Mouse (Mus musculus): ENCODE measurements around the gene Adat2.
A peak's percentile ranks its signal among the peaks of the same experiment; 100 is the strongest.

Adat2 gene

GRCm38 (mm10) chr10:13552646-13553497 is at the start of gene Adat2, which contains the start of gene Pex3:
Gene Adat2 (plus strand): TSS chr10:13552894.
Gene Pex3 (minus strand): TSS chr10:13553142.
- DNase-seq (ENCODE audit: extremely low read depth, low read depth, low spot score): no peak

- no peak for DNase-seq (ENCODE audit: extremely low read depth, low read depth, low spot score)
Measured at GRCm38 (mm10) chr10:13521857-13522256, 30.8 kb upstream of the Adat2 start.

- DNase-seq (ENCODE audit: extremely low read depth, low read depth, low spot score): no peak
Measured at GRCm38 (mm10) chr10:13528155-13528554, 24.5 kb upstream of the Adat2 start.

GRCm38 (mm10) chr10:13534751-13535150 is 17.9 kb upstream of the Adat2 start:
- DNase-seq (ENCODE audit: extremely low read depth, low read depth, low spot score): no peak

- peak; percentile 72 for DNase-seq (ENCODE audit: extremely low read depth, low read depth, low spot score)
Measured at GRCm38 (mm10) chr10:13536706-13537105, 16.0 kb upstream of the Adat2 start.

DNA sequence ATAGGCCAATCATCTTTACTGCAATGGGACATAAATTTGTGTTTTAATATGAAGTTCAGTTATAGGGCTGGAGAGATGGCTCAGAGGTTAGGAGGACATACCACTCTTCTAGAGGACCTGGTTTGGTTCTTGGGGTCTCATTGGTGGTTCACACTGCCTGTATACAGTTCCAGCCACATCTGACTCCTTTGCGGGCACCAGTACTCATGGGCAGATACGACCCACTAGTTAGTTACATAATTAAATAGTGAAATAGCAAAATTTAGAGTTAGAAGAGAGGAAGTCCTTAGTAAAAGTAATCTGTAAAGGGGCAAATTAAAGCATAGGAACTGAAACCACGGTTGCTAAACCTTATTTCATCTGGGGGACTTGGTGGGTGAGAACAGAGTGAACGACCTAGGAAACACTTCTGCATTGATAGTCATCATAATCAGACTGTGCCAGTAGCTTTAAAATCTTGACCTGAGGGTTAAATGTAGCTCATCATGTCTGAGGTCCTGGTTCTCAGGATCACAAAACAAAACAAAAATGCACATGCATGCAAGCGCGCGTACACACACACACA is 12.8 kb upstream of the Adat2 start:
- no peak for DNase-seq (ENCODE audit: extremely low read depth, low read depth, low spot score)

- DNase-seq (ENCODE audit: extremely low read depth, low read depth, low spot score): no peak
Measured at GRCm38 (mm10) chr10:13541721-13542120, 11.0 kb upstream of the Adat2 start.

DNA sequence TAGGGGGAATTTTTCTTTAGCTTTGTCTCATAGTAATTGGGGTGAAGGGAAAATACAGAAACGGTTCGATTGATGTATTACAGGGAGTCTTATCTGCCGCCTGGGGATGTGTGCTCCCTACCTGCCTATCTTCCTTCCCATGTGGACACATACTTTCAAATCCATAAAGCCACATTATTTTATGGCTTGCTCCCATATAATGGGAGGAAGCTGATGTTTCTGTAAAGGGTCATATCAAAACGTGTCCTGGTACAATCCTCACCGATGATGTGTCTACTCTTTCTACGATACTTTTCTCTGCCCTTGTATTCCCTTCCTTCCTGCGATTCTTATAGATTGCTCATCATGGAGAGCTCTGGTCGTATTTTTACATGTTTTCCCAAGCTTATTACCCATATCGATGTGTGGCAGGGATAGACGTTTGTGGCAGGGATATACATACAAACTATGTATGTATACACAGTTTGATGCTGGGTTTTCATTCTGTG is 848 bp downstream of the Adat2 start:
- DNase-seq (ENCODE audit: extremely low read depth, low read depth, low spot score): no peak

- DNase-seq (ENCODE audit: extremely low read depth, low read depth, low spot score): no peak
Measured at GRCm38 (mm10) chr10:13554316-13554715, 1.6 kb downstream of the Adat2 start.

DNA sequence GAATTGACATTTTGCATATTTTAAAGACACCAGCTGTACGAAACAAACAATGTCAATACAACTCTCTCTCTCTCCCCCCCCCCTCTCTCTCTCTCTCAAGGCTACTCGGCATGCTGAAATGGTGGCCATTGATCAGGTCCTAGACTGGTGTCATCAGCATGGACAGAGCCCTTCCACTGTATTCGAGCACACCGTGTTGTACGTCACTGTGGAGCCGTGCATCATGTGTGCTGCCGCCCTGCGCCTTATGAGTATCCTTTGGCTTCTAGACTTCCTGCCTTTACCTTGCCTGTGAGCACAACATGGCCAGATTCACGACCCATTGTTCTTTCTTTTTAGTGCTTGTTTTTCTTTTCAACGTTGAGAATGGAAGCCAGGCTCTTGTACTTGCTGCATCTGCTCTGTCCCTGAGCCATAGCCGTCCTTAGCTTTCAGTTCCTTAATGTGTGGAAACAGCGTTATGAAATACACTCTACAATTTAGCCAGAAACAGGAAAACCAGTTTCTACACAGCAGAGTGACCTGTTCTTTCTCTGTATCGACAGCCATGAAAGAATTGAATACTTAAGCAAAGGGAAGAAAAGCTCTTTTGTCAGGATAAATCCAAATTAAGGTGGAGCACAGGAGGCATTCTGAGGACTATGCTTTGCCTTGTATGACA is 7.5 kb downstream of the Adat2 start:
- DNase-seq (ENCODE audit: extremely low read depth, low read depth, low spot score): no peak

GRCm38 (mm10) chr10:13564364-13565079 is 11.8 kb downstream of the Adat2 start:
- DNase-seq (ENCODE audit: extremely low read depth, low read depth, low spot score): no peak

DNA sequence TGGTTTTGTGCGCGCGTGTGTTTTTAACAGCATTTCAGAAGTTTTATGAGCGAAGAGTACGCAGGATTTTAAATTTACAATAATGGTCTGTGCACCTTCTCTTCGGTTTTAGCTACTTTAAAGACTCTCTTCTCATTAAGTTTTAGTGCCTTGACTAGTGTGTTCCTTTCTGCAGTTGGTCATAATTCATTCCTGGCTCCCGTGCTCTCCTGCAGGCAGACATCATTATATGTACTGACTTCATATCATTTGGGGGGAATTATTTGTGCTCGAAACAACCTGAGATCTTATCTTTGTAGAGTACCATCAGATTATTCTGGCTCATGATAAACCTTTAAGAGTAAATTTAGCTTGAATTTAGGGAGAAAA is 12.4 kb downstream of the Adat2 start:
- no peak for DNase-seq (ENCODE audit: extremely low read depth, low read depth, low spot score)

GRCm38 (mm10) chr10:13566393-13566792 is 13.7 kb downstream of the Adat2 start:
- DNase-seq (ENCODE audit: extremely low read depth, low read depth, low spot score): no peak

GRCm38 (mm10) chr10:13569818-13570217 is 17.1 kb downstream of the Adat2 start:
- no peak for DNase-seq (ENCODE audit: extremely low read depth, low read depth, low spot score)

DNA sequence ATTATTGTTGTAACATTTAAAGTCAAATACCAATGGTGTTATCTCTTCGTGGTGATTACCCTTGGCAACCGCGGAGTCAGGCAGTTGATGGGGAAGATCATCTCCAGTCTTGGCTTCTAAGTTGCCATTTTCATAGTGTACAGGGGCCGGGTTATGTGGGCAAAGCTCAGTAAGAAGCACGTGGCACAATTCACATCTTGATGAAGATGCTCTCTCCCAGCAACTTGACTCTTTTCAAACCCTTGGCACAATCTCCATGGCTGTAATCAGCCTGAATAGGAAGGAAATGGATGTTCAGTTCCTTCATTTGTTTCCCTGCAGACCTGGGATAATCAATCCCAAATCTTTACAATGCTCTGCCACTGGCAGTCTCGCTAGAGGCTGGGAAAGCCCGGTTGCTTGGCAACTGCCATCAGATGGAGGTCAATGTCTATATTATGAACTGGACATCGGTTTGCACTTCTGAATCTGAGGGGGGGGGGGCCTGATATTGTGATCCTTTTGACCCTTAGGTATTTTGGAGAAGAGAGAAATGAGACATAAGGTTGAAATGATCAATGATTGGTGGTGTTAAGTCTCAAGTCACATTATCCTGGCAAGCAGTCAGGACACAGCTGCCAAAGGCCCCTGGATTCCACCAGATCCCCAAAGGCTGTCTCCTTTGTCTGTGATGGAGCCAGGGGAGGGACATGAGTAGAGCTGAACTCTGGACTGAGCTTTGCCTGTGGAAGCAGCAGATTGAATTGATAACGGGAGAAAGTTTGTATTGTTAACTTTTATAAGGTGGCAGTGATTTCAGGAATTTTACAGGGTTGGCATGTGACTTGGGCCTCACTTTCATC is 18.2 kb downstream of the Adat2 start:
- no peak for DNase-seq (ENCODE audit: extremely low read depth, low read depth, low spot score)

GRCm38 (mm10) chr10:13572003-13572402 is 19.3 kb downstream of the Adat2 start:
- no peak for DNase-seq (ENCODE audit: extremely low read depth, low read depth, low spot score)

DNA sequence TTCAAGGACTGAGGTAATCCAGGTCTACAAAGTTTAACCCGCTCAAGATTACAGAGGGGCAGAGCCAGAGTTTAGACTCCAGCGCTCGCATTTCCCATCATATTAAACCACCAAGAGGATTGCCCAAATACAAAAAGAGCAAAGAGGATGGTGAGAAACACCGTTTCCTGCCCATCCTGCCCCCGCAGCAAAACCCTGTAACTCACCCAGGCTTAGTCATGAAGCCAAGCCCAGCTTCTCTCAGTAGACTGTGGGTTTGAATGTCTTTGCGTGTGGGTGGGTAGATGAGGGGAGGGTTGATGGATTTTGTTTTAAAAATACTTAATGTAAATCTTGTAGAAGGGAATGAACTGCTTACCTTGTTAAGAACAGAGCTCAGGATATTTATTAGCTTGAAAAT is 19.7 kb downstream of the Adat2 start:
- DNase-seq (ENCODE audit: extremely low read depth, low read depth, low spot score): no peak

DNA sequence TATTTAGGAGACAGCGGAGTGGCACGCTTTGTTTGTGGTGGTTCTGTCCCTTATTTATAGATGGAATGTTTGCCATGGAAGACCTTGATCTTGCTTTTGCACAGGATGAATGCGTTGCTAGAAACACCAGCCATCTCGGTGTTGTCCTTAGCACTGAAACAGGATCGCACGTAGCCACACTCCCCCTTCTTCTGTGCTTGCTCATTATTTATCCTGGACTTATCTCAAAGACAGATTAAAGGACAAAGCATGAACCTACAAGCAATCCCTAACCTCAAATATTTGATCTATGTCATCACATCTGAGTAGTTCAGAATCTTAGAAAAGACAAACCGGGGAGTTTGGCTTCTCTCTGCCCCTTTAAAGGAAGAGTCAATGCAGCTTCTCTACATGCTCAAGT is 24.4 kb downstream of the Adat2 start:
- no peak for DNase-seq (ENCODE audit: extremely low read depth, low read depth, low spot score)

GRCm38 (mm10) chr10:13587914-13588313 is 35.2 kb downstream of the Adat2 start:
- no peak for DNase-seq (ENCODE audit: extremely low read depth, low read depth, low spot score)

GRCm38 (mm10) chr10:13592196-13592595 is 39.5 kb downstream of the Adat2 start:
- DNase-seq (ENCODE audit: extremely low read depth, low read depth, low spot score): no peak
